Mouse (Mus musculus) adrenal gland, adult 18-20 months (tissue): ENCODE results near the gene Slc25a44. TPM values are rescaled to one million over a fixed set of nuclear protein-coding genes. Genes with fewer than 3 reads are reported as not detected.

ENCODE experiments used
- DNase-seq, 2 experiments: peaks; one replicate each; pipeline ENCODE4 v3.0.0; 2021 to 2022; ENCODE audit warnings: low spot score in 2 of 2
- long read RNA-seq, 2 experiments: library from polyadenylated mRNA; stranded (forward); transcript quantifications; one replicate each; pipeline ENCODE4 v2.0.0; 2021
- total RNA-seq, 2 experiments: library from RNA; stranded (reverse); gene quantifications; 1 replicate in 1 of 2; 2 replicates in 1 of 2; pipeline ENCODE4 v1.2.3; 2021

The Slc25a44 gene
- total RNA-seq = 10 to 100 TPM; 56.0 to 66.6 TPM
- long read RNA-seq, experiment 1, transcript Slc25a44-201 (4 exons, 3,577 nt) = major isoform, 63 of 106 reads
- long read RNA-seq, experiment 1, transcript Slc25a44-204 (4 exons, 3,504 nt) = minor isoform, 10 of 106 reads
- long read RNA-seq, experiment 1, transcript Slc25a44-203 (4 exons, 3,429 nt) = minor isoform, 14 of 106 reads
- long read RNA-seq, experiment 1, partial matches to known transcripts = 4 of 106 reads
- long read RNA-seq, experiment 1, other reads (novel, unspliced or antisense) = 15 of 106 reads
- long read RNA-seq, experiment 2, transcript Slc25a44-204 (4 exons, 3,504 nt) = minor isoform, 6 of 81 reads
- long read RNA-seq, experiment 2, transcript Slc25a44-203 (4 exons, 3,429 nt) = minor isoform, 8 of 81 reads
- long read RNA-seq, experiment 2, transcript Slc25a44-201 (4 exons, 3,577 nt) = major isoform, 29 of 81 reads
- long read RNA-seq, experiment 2, partial matches to known transcripts = 1 of 81 reads
- long read RNA-seq, experiment 2, other reads (novel, unspliced or antisense) = 34 of 81 reads

- peak; percentile 79 to 84 for DNase-seq
Observed at GRCm38 (mm10) chr3:88424605-88425329, at the start of gene Slc25a44. Gene Slc25a44 (minus strand): TSS chr3:88425139.

- DNase-seq = no peak
Observed at GRCm38 (mm10) chr3:88473571-88473970, 48.6 kb upstream of the Slc25a44 start.

- no peak for DNase-seq
Observed at GRCm38 (mm10) chr3:88473020-88473419, 48.1 kb upstream of the Slc25a44 start.

- no peak for DNase-seq
Observed at GRCm38 (mm10) chr3:88470943-88471479, 46.1 kb upstream of the Slc25a44 start.

GRCm38 (mm10) chr3:88469466-88469865, 44.5 kb upstream of the Slc25a44 start:
- no peak for DNase-seq

GRCm38 (mm10) chr3:88467116-88467824, 42.3 kb upstream of the Slc25a44 start:
- DNase-seq = peak; percentile 95 to 96

- no peak for DNase-seq
Observed at GRCm38 (mm10) chr3:88465127-88465526, 40.2 kb upstream of the Slc25a44 start.

GRCm38 (mm10) chr3:88464425-88464824, 39.5 kb upstream of the Slc25a44 start:
- no peak for DNase-seq

- no peak for DNase-seq
Observed at GRCm38 (mm10) chr3:88460983-88461696, 36.2 kb upstream of the Slc25a44 start, which contains the start of gene Sema4a. Gene Sema4a (minus strand): TSS chr3:88461182.

- DNase-seq = no peak
Observed at GRCm38 (mm10) chr3:88460029-88460428, 35.1 kb upstream of the Slc25a44 start.

- DNase-seq = no peak
Observed at GRCm38 (mm10) chr3:88458778-88459219, 33.9 kb upstream of the Slc25a44 start.

- DNase-seq = no peak
Observed at GRCm38 (mm10) chr3:88456746-88457532, 32.0 kb upstream of the Slc25a44 start.

GRCm38 (mm10) chr3:88456313-88456712, 31.4 kb upstream of the Slc25a44 start:
- DNase-seq = no peak

- DNase-seq = no peak
Observed at GRCm38 (mm10) chr3:88455588-88456264, 30.8 kb upstream of the Slc25a44 start.

GRCm38 (mm10) chr3:88454762-88455587, 30.0 kb upstream of the Slc25a44 start:
- no peak for DNase-seq

- no peak for DNase-seq
Observed at GRCm38 (mm10) chr3:88453986-88454385, 29.0 kb upstream of the Slc25a44 start.

- no peak for DNase-seq
Observed at GRCm38 (mm10) chr3:88453369-88453768, 28.4 kb upstream of the Slc25a44 start.

- no peak for DNase-seq
Observed at GRCm38 (mm10) chr3:88452716-88453115, 27.8 kb upstream of the Slc25a44 start.
